Mouse (Mus musculus): ENCODE results near the gene Aff3.

Aff3 gene

GRCm38 (mm10) chr1:38271312-38271711, 393.4 kb downstream of the Aff3 start:
- DNase-seq (ENCODE audit: low spot score) = no peak

- no peak for DNase-seq (ENCODE audit: low spot score)
These were observed 396.3 kb downstream of the Aff3 start for GRCm38 (mm10) chr1:38268246-38269042.

- DNase-seq (ENCODE audit: low spot score) = no peak
These were observed 401.5 kb downstream of the Aff3 start for GRCm38 (mm10) chr1:38263251-38263650.

- no peak for DNase-seq (ENCODE audit: low spot score)
These were observed 402.2 kb downstream of the Aff3 start for GRCm38 (mm10) chr1:38262362-38263154.

GRCm38 (mm10) chr1:38261076-38261475, 403.7 kb downstream of the Aff3 start:
- DNase-seq (ENCODE audit: low spot score) = no peak

- no peak for DNase-seq (ENCODE audit: low spot score)
These were observed 405.0 kb downstream of the Aff3 start for GRCm38 (mm10) chr1:38259541-38260338.

GRCm38 (mm10) chr1:38254426-38254825, 410.3 kb downstream of the Aff3 start:
- no peak for DNase-seq (ENCODE audit: low spot score)

- DNase-seq (ENCODE audit: low spot score) = peak; percentile 10
These were observed 412.0 kb downstream of the Aff3 start for GRCm38 (mm10) chr1:38252766-38253079.

GRCm38 (mm10) chr1:38252031-38252765, 412.6 kb downstream of the Aff3 start:
- DNase-seq (ENCODE audit: low spot score) = no peak

- DNase-seq (ENCODE audit: low spot score) = no peak
These were observed 413.3 kb downstream of the Aff3 start for GRCm38 (mm10) chr1:38251448-38251847.

GRCm38 (mm10) chr1:38250246-38250645, 414.5 kb downstream of the Aff3 start:
- no peak for DNase-seq (ENCODE audit: low spot score)

GRCm38 (mm10) chr1:38249561-38249960, 415.2 kb downstream of the Aff3 start:
- no peak for DNase-seq (ENCODE audit: low spot score)

GRCm38 (mm10) chr1:38248027-38248426, 416.7 kb downstream of the Aff3 start:
- no peak for DNase-seq (ENCODE audit: low spot score)

- DNase-seq (ENCODE audit: low spot score) = no peak
These were observed 422.2 kb downstream of the Aff3 start for GRCm38 (mm10) chr1:38242559-38242958.

- DNase-seq (ENCODE audit: low spot score) = no peak
These were observed 423.0 kb downstream of the Aff3 start for GRCm38 (mm10) chr1:38241801-38242200.

- DNase-seq (ENCODE audit: low spot score) = no peak
These were observed 423.5 kb downstream of the Aff3 start for GRCm38 (mm10) chr1:38241221-38241666.

- no peak for DNase-seq (ENCODE audit: low spot score)
These were observed 424.1 kb downstream of the Aff3 start for GRCm38 (mm10) chr1:38240438-38241220.

- no peak for DNase-seq (ENCODE audit: low spot score)
These were observed 425.2 kb downstream of the Aff3 start for GRCm38 (mm10) chr1:38239516-38239915.

- no peak for DNase-seq (ENCODE audit: low spot score)
These were observed 426.9 kb downstream of the Aff3 start for GRCm38 (mm10) chr1:38237831-38238230.

- DNase-seq (ENCODE audit: low spot score) = no peak
These were observed 427.5 kb downstream of the Aff3 start for GRCm38 (mm10) chr1:38237027-38237787.

Data from c-Kit-positive CD71-positive TER-119-positive erythroid progenitor cells, embryonic 14.5 days (primary cell).